Mouse (Mus musculus): ENCODE results near the gene Lsr. TPM values are rescaled to one million over a fixed set of nuclear protein-coding genes. Genes with fewer than 3 reads are reported as not detected.

The Lsr gene
- polyA plus RNA-seq, 1 experiment: 11.3 TPM

- Histone ChIP-seq H3K4me3 (ENCODE audit: insufficient read depth, low read length) (peak within 1 kb of the TSS; percentile 29), H3K27ac (ENCODE audit: insufficient read depth, low read length) (peak within 1 kb of the TSS; percentile 92), H3K4me1 (ENCODE audit: control insufficient read depth, insufficient read depth, low read length) (no peaks in the 10 kb centered on the region)
- no peak; the same call in 1 of the 2 replicates for TF ChIP-seq POLR2A (IDR thresholded peaks at IDR 0.05; ENCODE audit: extremely low read depth, insufficient read depth, low read length)
- TF ChIP-seq CTCF (IDR thresholded peaks at IDR 0.05; ENCODE audit: extremely low read depth, insufficient read depth, low read length): no peak
Observed at GRCm38 (mm10) chr7:30914732-30915131, 58.5 kb downstream of the Lsr start, which contains the start of gene Mag. Gene Mag (minus strand): TSS chr7:30914873.

- no peaks in the 10 kb centered on the region for H3K4me1 ChIP-seq (ENCODE audit: control insufficient read depth, insufficient read depth, low read length)
- no peak overlapping the region for H3K27ac ChIP-seq (ENCODE audit: insufficient read depth, low read length)
- H3K4me3 ChIP-seq (ENCODE audit: insufficient read depth, low read length): no peak overlapping the region
- TF ChIP-seq POLR2A (IDR thresholded peaks at IDR 0.05; ENCODE audit: extremely low read depth, insufficient read depth, low read length) (no peak), CTCF (IDR thresholded peaks at IDR 0.05; ENCODE audit: extremely low read depth, insufficient read depth, low read length) (no peak)
Observed at GRCm38 (mm10) chr7:30909773-30910172, 63.5 kb downstream of the Lsr start.

- Histone ChIP-seq H3K4me3 (ENCODE audit: insufficient read depth, low read length) (no peak overlapping the region), H3K27ac (ENCODE audit: insufficient read depth, low read length) (no peak overlapping the region), H3K4me1 (ENCODE audit: control insufficient read depth, insufficient read depth, low read length) (no peaks in the 10 kb centered on the region)
- TF ChIP-seq CTCF (IDR thresholded peaks at IDR 0.05; ENCODE audit: extremely low read depth, insufficient read depth, low read length) (no peak), POLR2A (IDR thresholded peaks at IDR 0.05; ENCODE audit: extremely low read depth, insufficient read depth, low read length) (no peak)
Observed at GRCm38 (mm10) chr7:30908992-30909431, 64.3 kb downstream of the Lsr start.

GRCm38 (mm10) chr7:30908277-30908991, 64.8 kb downstream of the Lsr start:
- Histone ChIP-seq H3K4me1 (ENCODE audit: control insufficient read depth, insufficient read depth, low read length) (no peaks in the 10 kb centered on the region), H3K27ac (ENCODE audit: insufficient read depth, low read length) (no peak overlapping the region), H3K4me3 (ENCODE audit: insufficient read depth, low read length) (no peak overlapping the region)
- TF ChIP-seq POLR2A (IDR thresholded peaks at IDR 0.05; ENCODE audit: extremely low read depth, insufficient read depth, low read length) (no peak), CTCF (IDR thresholded peaks at IDR 0.05; ENCODE audit: extremely low read depth, insufficient read depth, low read length) (no peak)

Other genes starting within 250 kb of the Lsr start
- gene Tmem147, start 243.9 kb downstream of the Lsr start, polyA plus RNA-seq (2012; rRNA removed): 189 and 190 TPM in 2 replicates
- gene Gapdhs, start 229.8 kb downstream of the Lsr start, polyA plus RNA-seq (2012; rRNA removed): not detected in 2 replicates
- gene Sbsn, start 222.0 kb downstream of the Lsr start, polyA plus RNA-seq (2012; rRNA removed): 8.4 and 8.6 TPM in 2 replicates
- 3.3 and 9.6 TPM in 2 replicates for gene Dmkn, start 209.7 kb downstream of the Lsr start, polyA plus RNA-seq (2012; rRNA removed)
- not detected in 2 replicates for gene Krtdap, start 185.6 kb downstream of the Lsr start, polyA plus RNA-seq (2012; rRNA removed)
- gene Ffar2, start 149.7 kb downstream of the Lsr start, polyA plus RNA-seq (2012; rRNA removed): 0.09 and 0.38 TPM in 2 replicates
- 0.13 TPM in 1 of 2 replicates, not detected in the other for gene Ffar3, start 117.3 kb downstream of the Lsr start, polyA plus RNA-seq (2012; rRNA removed)
- 0.02 TPM in 1 of 2 replicates, not detected in the other for gene Ffar1, start 111.9 kb downstream of the Lsr start, polyA plus RNA-seq (2012; rRNA removed)
- gene Cd22, start 93.1 kb downstream of the Lsr start, polyA plus RNA-seq (2012; rRNA removed): 0.15 and 0.83 TPM in 2 replicates
- 412 and 613 TPM in 2 replicates for gene Mag, start 58.6 kb downstream of the Lsr start, polyA plus RNA-seq (2012; rRNA removed)
- gene Hamp2, start 48.8 kb downstream of the Lsr start, polyA plus RNA-seq (2012; rRNA removed): not detected in 2 replicates
- gene Hamp, start 29.4 kb downstream of the Lsr start, polyA plus RNA-seq (2012; rRNA removed): not detected in 2 replicates
- gene Usf2, start 16.7 kb downstream of the Lsr start, polyA plus RNA-seq (2012; rRNA removed): 202 and 241 TPM in 2 replicates
- 0.15 and 0.38 TPM in 2 replicates for gene Fam187b, start 326 bp upstream of the Lsr start, polyA plus RNA-seq (2012; rRNA removed)
- gene Fxyd5, start 69.0 kb upstream of the Lsr start, polyA plus RNA-seq (2012; rRNA removed): 52.7 and 62.8 TPM in 2 replicates
- 378 and 426 TPM in 2 replicates for gene Fxyd7, start 78.0 kb upstream of the Lsr start, polyA plus RNA-seq (2012; rRNA removed)
- gene Fxyd1, start 83.7 kb upstream of the Lsr start, polyA plus RNA-seq (2012; rRNA removed): 141 and 156 TPM in 2 replicates
- gene Lgi4, start 85.9 kb upstream of the Lsr start, polyA plus RNA-seq (2012; rRNA removed): 35.6 and 37.5 TPM in 2 replicates
- gene Fxyd3, start 103.2 kb upstream of the Lsr start, polyA plus RNA-seq (2012; rRNA removed): 0.59 and 1.0 TPM in 2 replicates
- 4.2 and 4.9 TPM in 2 replicates for gene Hpn, start 141.8 kb upstream of the Lsr start, polyA plus RNA-seq (2012; rRNA removed)
- 1,195 and 1,252 TPM in 2 replicates for gene Scn1b, start 153.5 kb upstream of the Lsr start, polyA plus RNA-seq (2012; rRNA removed)
- gene Gramd1a, start 182.4 kb upstream of the Lsr start, polyA plus RNA-seq (2012; rRNA removed): 183 and 188 TPM in 2 replicates

Measured in cortical plate, adult 2 months (tissue).